Mouse (Mus musculus) left cerebral cortex, adult 9 months (tissue): ENCODE results near the gene Pias1.
A peak's percentile ranks its signal among the peaks of the same experiment; 100 is the strongest.

Source experiments
- DNase-seq, 2 experiments: peaks; one replicate each; pipeline ENCODE4 v3.0.0; 2022; ENCODE audit warnings: low spot score in 2 of 2

Gene Pias1

GRCm38 (mm10) chr9:62857216-62857615 lies 130.5 kb downstream of the Pias1 start:
- no peak for DNase-seq

- no peak for DNase-seq
Observed at GRCm38 (mm10) chr9:62854483-62854882, 133.2 kb downstream of the Pias1 start.

- DNase-seq = no peak
Observed at GRCm38 (mm10) chr9:62851571-62851970, 136.2 kb downstream of the Pias1 start.

- no peak for DNase-seq
Observed at GRCm38 (mm10) chr9:62848641-62849040, 139.1 kb downstream of the Pias1 start.

GRCm38 (mm10) chr9:62847694-62848093 lies 140.0 kb downstream of the Pias1 start:
- DNase-seq = peak; percentile 36 to 89

- DNase-seq = no peak
Observed at GRCm38 (mm10) chr9:62844461-62844860, 143.3 kb downstream of the Pias1 start.

- DNase-seq = no peak
Observed at GRCm38 (mm10) chr9:62843356-62844024, 144.2 kb downstream of the Pias1 start.

- DNase-seq = peak in 1 of 2 experiments; percentile 28
Observed at GRCm38 (mm10) chr9:62839172-62839770, 148.5 kb downstream of the Pias1 start.

- DNase-seq = peak; percentile 43 to 51
Observed at GRCm38 (mm10) chr9:62838506-62839171, 149.1 kb downstream of the Pias1 start, which contains the start of gene Cln6. TSS of gene Cln6 (plus strand) at chr9:62838785.

- DNase-seq = no peak
Observed at GRCm38 (mm10) chr9:62838146-62838505, 149.6 kb downstream of the Pias1 start.

GRCm38 (mm10) chr9:62837611-62838010 lies 150.1 kb downstream of the Pias1 start:
- no peak for DNase-seq

- DNase-seq = no peak
Observed at GRCm38 (mm10) chr9:62835705-62836446, 151.8 kb downstream of the Pias1 start.

- DNase-seq = no peak
Observed at GRCm38 (mm10) chr9:62834906-62835305, 152.8 kb downstream of the Pias1 start.

- DNase-seq = no peak
Observed at GRCm38 (mm10) chr9:62829877-62830276, 157.8 kb downstream of the Pias1 start.

GRCm38 (mm10) chr9:62828662-62829086 lies 159.1 kb downstream of the Pias1 start:
- DNase-seq = peak; percentile 89 to 95
